Mouse (Mus musculus): ENCODE measurements around the gene Ssr2. TPM values are rescaled to one million over a fixed set of nuclear protein-coding genes. Genes with fewer than 3 reads are reported as not detected.

Gene Ssr2
- polyA plus RNA-seq, 1 experiment from 2014 or later, result 155 TPM

GRCm38 (mm10) chr3:88539397-88539796 lies 36.3 kb upstream of the Ssr2 start:
- H3K9ac ChIP-seq (ENCODE audit: low read length), result peak overlapping the region; percentile 55; the same call in 1 of the 2 replicates
- peaks cover 65% of the 10 kb centered on the region for H3K36me3 ChIP-seq (ENCODE audit: control insufficient read depth, insufficient read depth, low read length)
- no peaks in the 10 kb centered on the region for H3K27me3 ChIP-seq (replicated peaks; ENCODE audit: control insufficient read depth, insufficient read depth, low read length)
- under 1% methylated on average over 3 of the region's 3 CpGs for WGBS
- ATAC-seq, result no peak
- H3K27ac ChIP-seq (ENCODE audit: low read depth, low read length), result peak overlapping the region; percentile 46; the same call in 1 of the 2 replicates
- DNase-seq (ENCODE audit: low spot score), result peak; percentile 76
- no peaks in the 10 kb centered on the region for H3K9me3 ChIP-seq (replicated peaks; ENCODE audit: control insufficient read depth, low read length)
- peaks cover 55% of the 10 kb centered on the region for H3K4me1 ChIP-seq (ENCODE audit: control insufficient read depth, insufficient read depth, low read length)
- H3K4me3 ChIP-seq (ENCODE audit: low read depth, low read length), result no peak overlapping the region
- H3K4me2 ChIP-seq (ENCODE audit: low read length), result peak overlapping the region; percentile 17; the same call in 1 of the 2 replicates

- peak overlapping the region; percentile 12; the same call in 1 of the 2 replicates for H3K4me2 ChIP-seq (ENCODE audit: low read length)
- 54% methylated on average over 5 of the region's 5 CpGs for WGBS
- peaks cover 48% of the 10 kb centered on the region for H3K4me1 ChIP-seq (ENCODE audit: control insufficient read depth, insufficient read depth, low read length)
- H3K4me3 ChIP-seq (ENCODE audit: low read depth, low read length), result 0 out of 2 replicates have a peak overlapping the region, but pooled peaks have one; percentile 4
- no peak for DNase-seq (ENCODE audit: low spot score)
- peak overlapping the region; percentile 62 for H3K27ac ChIP-seq (ENCODE audit: low read depth, low read length)
- ATAC-seq, result no peak
- H3K36me3 ChIP-seq (ENCODE audit: control insufficient read depth, insufficient read depth, low read length), result peaks cover 58% of the 10 kb centered on the region
- peak overlapping the region; percentile 42; the same call in 1 of the 2 replicates for H3K9ac ChIP-seq (ENCODE audit: low read length)
- H3K9me3 ChIP-seq (replicated peaks; ENCODE audit: control insufficient read depth, low read length), result no peaks in the 10 kb centered on the region
- H3K27me3 ChIP-seq (replicated peaks; ENCODE audit: control insufficient read depth, insufficient read depth, low read length), result no peaks in the 10 kb centered on the region
These were observed 35.6 kb upstream of the Ssr2 start for GRCm38 (mm10) chr3:88540085-88540484.

GRCm38 (mm10) chr3:88541622-88542401 lies 33.9 kb upstream of the Ssr2 start:
- H3K9ac ChIP-seq (ENCODE audit: low read length), result no peak overlapping the region
- H3K27me3 ChIP-seq (replicated peaks; ENCODE audit: control insufficient read depth, insufficient read depth, low read length), result no peaks in the 10 kb centered on the region
- peaks cover 36% of the 10 kb centered on the region for H3K4me1 ChIP-seq (ENCODE audit: control insufficient read depth, insufficient read depth, low read length)
- no peak overlapping the region for H3K4me2 ChIP-seq (ENCODE audit: low read length)
- no peaks in the 10 kb centered on the region for H3K9me3 ChIP-seq (replicated peaks; ENCODE audit: control insufficient read depth, low read length)
- peak; percentile 80 for DNase-seq (ENCODE audit: low spot score)
- peaks cover 42% of the 10 kb centered on the region for H3K36me3 ChIP-seq (ENCODE audit: control insufficient read depth, insufficient read depth, low read length)
- H3K4me3 ChIP-seq (ENCODE audit: low read depth, low read length), result no peak overlapping the region
- peak; percentile 56 for ATAC-seq
- 49% methylated on average over 7 of the region's 7 CpGs for WGBS
- H3K27ac ChIP-seq (ENCODE audit: low read depth, low read length), result peak overlapping the region; percentile 40; the same call in 1 of the 2 replicates

GRCm38 (mm10) chr3:88542486-88542885 lies 33.2 kb upstream of the Ssr2 start:
- no peak for DNase-seq (ENCODE audit: low spot score)
- WGBS, result 76% methylated on average over 4 of the region's 4 CpGs
- peaks cover 29% of the 10 kb centered on the region for H3K4me1 ChIP-seq (ENCODE audit: control insufficient read depth, insufficient read depth, low read length)

GRCm38 (mm10) chr3:88543174-88543573 lies 32.5 kb upstream of the Ssr2 start:
- 80% methylated on average over 8 of the region's 8 CpGs for WGBS
- Histone ChIP-seq H3K9me3 (replicated peaks; ENCODE audit: control insufficient read depth, low read length) (no peaks in the 10 kb centered on the region), H3K36me3 (ENCODE audit: control insufficient read depth, insufficient read depth, low read length) (peaks cover 28% of the 10 kb centered on the region), H3K27ac (ENCODE audit: low read depth, low read length) (no peak overlapping the region), H3K27me3 (replicated peaks; ENCODE audit: control insufficient read depth, insufficient read depth, low read length) (no peaks in the 10 kb centered on the region), H3K4me3 (ENCODE audit: low read depth, low read length) (no peak overlapping the region), H3K4me2 (ENCODE audit: low read length) (no peak overlapping the region), H3K4me1 (ENCODE audit: control insufficient read depth, insufficient read depth, low read length) (peaks cover 23% of the 10 kb centered on the region), H3K9ac (ENCODE audit: low read length) (no peak overlapping the region)
- DNase-seq (ENCODE audit: low spot score), result no peak
- no peak for ATAC-seq

More at GRCm38 (mm10) chr3:88542486-88542885, 33.2 kb upstream of the Ssr2 start:
- no peak overlapping the region for H3K9ac ChIP-seq (ENCODE audit: low read length)
- H3K4me2 ChIP-seq (ENCODE audit: low read length), result no peak overlapping the region
- no peaks in the 10 kb centered on the region for H3K27me3 ChIP-seq (replicated peaks; ENCODE audit: control insufficient read depth, insufficient read depth, low read length)
- H3K27ac ChIP-seq (ENCODE audit: low read depth, low read length), result peak overlapping the region; percentile 40; the same call in 1 of the 2 replicates
- peaks cover 35% of the 10 kb centered on the region for H3K36me3 ChIP-seq (ENCODE audit: control insufficient read depth, insufficient read depth, low read length)
- no peaks in the 10 kb centered on the region for H3K9me3 ChIP-seq (replicated peaks; ENCODE audit: control insufficient read depth, low read length)
- no peak for ATAC-seq
- no peak overlapping the region for H3K4me3 ChIP-seq (ENCODE audit: low read depth, low read length)

- Histone ChIP-seq H3K36me3 (ENCODE audit: control insufficient read depth, insufficient read depth, low read length) (peaks cover 22% of the 10 kb centered on the region), H3K4me1 (ENCODE audit: control insufficient read depth, insufficient read depth, low read length) (peaks cover 16% of the 10 kb centered on the region), H3K4me3 (ENCODE audit: low read depth, low read length) (no peak overlapping the region), H3K27me3 (replicated peaks; ENCODE audit: control insufficient read depth, insufficient read depth, low read length) (no peaks in the 10 kb centered on the region), H3K27ac (ENCODE audit: low read depth, low read length) (no peak overlapping the region), H3K9ac (ENCODE audit: low read length) (no peak overlapping the region), H3K4me2 (ENCODE audit: low read length) (no peak overlapping the region), H3K9me3 (replicated peaks; ENCODE audit: control insufficient read depth, low read length) (no peaks in the 10 kb centered on the region)
- ATAC-seq, result no peak
- DNase-seq (ENCODE audit: low spot score), result no peak
- 77% methylated on average over 5 of the region's 5 CpGs for WGBS
These were observed 31.8 kb upstream of the Ssr2 start for GRCm38 (mm10) chr3:88543651-88544410.

GRCm38 (mm10) chr3:88544514-88544913 lies 31.2 kb upstream of the Ssr2 start:
- Histone ChIP-seq H3K4me1 (ENCODE audit: control insufficient read depth, insufficient read depth, low read length) (peaks cover 15% of the 10 kb centered on the region), H3K4me2 (ENCODE audit: low read length) (no peak overlapping the region), H3K27ac (ENCODE audit: low read depth, low read length) (no peak overlapping the region), H3K4me3 (ENCODE audit: low read depth, low read length) (no peak overlapping the region), H3K36me3 (ENCODE audit: control insufficient read depth, insufficient read depth, low read length) (peaks cover 18% of the 10 kb centered on the region), H3K27me3 (replicated peaks; ENCODE audit: control insufficient read depth, insufficient read depth, low read length) (no peaks in the 10 kb centered on the region), H3K9ac (ENCODE audit: low read length) (no peak overlapping the region), H3K9me3 (replicated peaks; ENCODE audit: control insufficient read depth, low read length) (no peaks in the 10 kb centered on the region)
- 33% methylated on average over 5 of the region's 5 CpGs for WGBS
- no peak for ATAC-seq
- DNase-seq (ENCODE audit: low spot score), result no peak

GRCm38 (mm10) chr3:88544955-88545591 lies 30.6 kb upstream of the Ssr2 start:
- no peak overlapping the region for H3K9ac ChIP-seq (ENCODE audit: low read length)
- no peaks in the 10 kb centered on the region for H3K9me3 ChIP-seq (replicated peaks; ENCODE audit: control insufficient read depth, low read length)
- peaks cover 12% of the 10 kb centered on the region for H3K4me1 ChIP-seq (ENCODE audit: control insufficient read depth, insufficient read depth, low read length)
- DNase-seq (ENCODE audit: low spot score), result no peak
- WGBS, result 67% methylated on average over 20 of the region's 20 CpGs
- H3K36me3 ChIP-seq (ENCODE audit: control insufficient read depth, insufficient read depth, low read length), result peaks cover 13% of the 10 kb centered on the region
- no peak for ATAC-seq
- H3K4me3 ChIP-seq (ENCODE audit: low read depth, low read length), result no peak overlapping the region
- H3K27me3 ChIP-seq (replicated peaks; ENCODE audit: control insufficient read depth, insufficient read depth, low read length), result no peaks in the 10 kb centered on the region
- no peak overlapping the region for H3K27ac ChIP-seq (ENCODE audit: low read depth, low read length)
- H3K4me2 ChIP-seq (ENCODE audit: low read length), result no peak overlapping the region
